Comparison of ENCODE assay signal across 27 mouse cellular contexts in genomic region chr12:38975508-38975907, GRCm38 (mm10).
DNase-seq lines count a peak whose midpoint lies in the region; ATAC-seq and TF ChIP-seq lines count a peak whose summit lies in the region.
"Had no signal": no experiment of that assay in that cellular context is flagged by ENCODE, and none has a peak within 500 bp of the region (broad histone marks: within the 10 kb centered on the region; RNA-seq: fewer than 3 reads in every experiment).

No protein-coding gene starts in this region.

- H3K27ac ChIP-seq in intestine, postnatal 0 days (ENCODE audit: low read depth, low read length), result no peak overlapping the region
- H3K27ac ChIP-seq in intestine, embryonic 16.5 days (ENCODE audit: low read length), result no peak overlapping the region
- H3K27ac ChIP-seq: embryonic facial prominence, embryonic 10.5 days; embryonic facial prominence, embryonic 13.5 days; forebrain, embryonic 12.5 days; forebrain, embryonic 15.5 days; heart, embryonic 15.5 days; hindbrain, embryonic 10.5 days; hindbrain, embryonic 13.5 days; intestine, embryonic 15.5 days had no signal

- TF ChIP-seq CTCF in intestine, postnatal 0 days (IDR thresholded peaks at IDR 0.05; ENCODE audit: low read depth), result no peak

- no peak overlapping the region for H3K4me3 ChIP-seq in intestine, postnatal 0 days (ENCODE audit: low read depth, low read length)
- no peak overlapping the region for H3K4me3 ChIP-seq in intestine, embryonic 16.5 days (ENCODE audit: low read length)
- H3K4me3 ChIP-seq: embryonic facial prominence, embryonic 10.5 days; embryonic facial prominence, embryonic 13.5 days; erythroblast, embryonic 14.5 days; forebrain, embryonic 12.5 days; forebrain, embryonic 15.5 days; heart, embryonic 12.5 days; heart, embryonic 15.5 days; hindbrain, embryonic 10.5 days; hindbrain, embryonic 13.5 days; intestine, embryonic 15.5 days had no signal

- ATAC-seq in intestine, postnatal 0 days, result no peak
- ATAC-seq in intestine, embryonic 16.5 days, result no peak
- ATAC-seq: CD4-positive, CD25-positive, alpha-beta regulatory T cell, adult 4 months; forebrain, embryonic 15.5 days; hindbrain, embryonic 16.5 days; intestine, embryonic 15.5 days had no signal

- H3K36me3 ChIP-seq in intestine, postnatal 0 days (ENCODE audit: control insufficient read depth, insufficient read depth), result no peaks in the 10 kb centered on the region
- no peaks in the 10 kb centered on the region for H3K36me3 ChIP-seq in intestine, embryonic 16.5 days (ENCODE audit: control insufficient read depth, insufficient read depth, low read length)
- H3K36me3 ChIP-seq: embryonic facial prominence, embryonic 10.5 days; embryonic facial prominence, embryonic 13.5 days; forebrain, embryonic 12.5 days; forebrain, embryonic 15.5 days; heart, embryonic 12.5 days; heart, embryonic 15.5 days; hindbrain, embryonic 10.5 days; hindbrain, embryonic 13.5 days; intestine, embryonic 15.5 days had no signal

- H3K9ac ChIP-seq in intestine, postnatal 0 days (ENCODE audit: low read depth, low read length), result no peak overlapping the region
- no peak overlapping the region for H3K9ac ChIP-seq in intestine, embryonic 16.5 days (ENCODE audit: low read depth, low read length)
- H3K9ac ChIP-seq: embryonic facial prominence, embryonic 13.5 days; forebrain, embryonic 12.5 days; forebrain, embryonic 15.5 days; heart, embryonic 12.5 days; heart, embryonic 15.5 days; hindbrain, embryonic 13.5 days; intestine, embryonic 15.5 days had no signal

- no peaks in the 10 kb centered on the region for H3K27me3 ChIP-seq in intestine, postnatal 0 days (replicated peaks; ENCODE audit: control insufficient read depth, insufficient read depth, low read length)
- no peaks in the 10 kb centered on the region for H3K27me3 ChIP-seq in intestine, embryonic 16.5 days (replicated peaks; ENCODE audit: control insufficient read depth, insufficient read depth, low read length)
- H3K27me3 ChIP-seq: embryonic facial prominence, embryonic 13.5 days; forebrain, embryonic 12.5 days; forebrain, embryonic 15.5 days; heart, embryonic 12.5 days; heart, embryonic 15.5 days; hindbrain, embryonic 13.5 days; intestine, embryonic 15.5 days had no signal

- no peaks in the 10 kb centered on the region for H3K9me3 ChIP-seq in intestine, postnatal 0 days (ENCODE audit: control insufficient read depth)
- no peaks in the 10 kb centered on the region for H3K9me3 ChIP-seq in intestine, embryonic 16.5 days (ENCODE audit: control insufficient read depth, low read length)
- H3K9me3 ChIP-seq: embryonic facial prominence, embryonic 10.5 days; embryonic facial prominence, embryonic 13.5 days; forebrain, embryonic 12.5 days; forebrain, embryonic 15.5 days; heart, embryonic 12.5 days; heart, embryonic 15.5 days; hindbrain, embryonic 10.5 days; hindbrain, embryonic 13.5 days; intestine, embryonic 15.5 days had no signal

- 84% methylated on average over 4 of the region's 4 CpGs for WGBS in intestine, postnatal 0 days
- 76% methylated on average over 4 of the region's 4 CpGs for whole genome bisulfite sequencing in intestine, embryonic 16.5 days

- peak; percentile 51 for DNase-seq in cerebellum, adult 11 months
- DNase-seq in cerebellum, adult 18-20 months, result peak; percentile 62 to 68
- peak; percentile 82 for DNase-seq in cerebellum, adult 9-10 months
- DNase-seq in cerebellum, postnatal 36 days, result peak; percentile 54 to 56
- DNase-seq in heart, adult 9 months (ENCODE audit: low spot score in 2 of 2), result no peak
- DNase-seq: adrenal gland, adult 2 months; adrenal gland, postnatal 14 days; embryo, embryonic 11 days; gastrocnemius, postnatal 14 days; heart, adult 11 months; heart, postnatal 10 days; heart, postnatal 36 days; kidney, adult 2 months had no signal

- no peak overlapping the region for H3K4me2 ChIP-seq in intestine, postnatal 0 days (replicated peaks; ENCODE audit: low read depth)
- H3K4me2 ChIP-seq in intestine, embryonic 16.5 days (ENCODE audit: low read depth, low read length), result no peak overlapping the region
- H3K4me2 ChIP-seq: embryonic facial prominence, embryonic 13.5 days; forebrain, embryonic 12.5 days; forebrain, embryonic 15.5 days; heart, embryonic 12.5 days; heart, embryonic 15.5 days; hindbrain, embryonic 13.5 days; intestine, embryonic 15.5 days had no signal

- no peaks in the 10 kb centered on the region for H3K4me1 ChIP-seq in intestine, postnatal 0 days (replicated peaks; ENCODE audit: control insufficient read depth, insufficient read depth, low read length)
- H3K4me1 ChIP-seq in intestine, embryonic 16.5 days (ENCODE audit: control insufficient read depth, insufficient read depth, low read length), result no peaks in the 10 kb centered on the region
- H3K4me1 ChIP-seq: embryonic facial prominence, embryonic 10.5 days; embryonic facial prominence, embryonic 13.5 days; forebrain, embryonic 12.5 days; forebrain, embryonic 15.5 days; heart, embryonic 12.5 days; heart, embryonic 15.5 days; hindbrain, embryonic 10.5 days; hindbrain, embryonic 13.5 days; intestine, embryonic 15.5 days had no signal

Comparison
In these comparisons a context has a peak if more than half of its experiments do, and no peak if none do; other contexts are left out.
1. DNase-seq: peak in cerebellum, adult 11 months (single experiment), cerebellum, adult 18-20 months (2 of 2), cerebellum, adult 9-10 months (single experiment) and cerebellum, postnatal 36 days (2 of 2); none in heart, adult 9 months (0 of 2).